Comparison of ENCODE assay signal across 9 mouse cellular contexts in the genomic region with DNA sequence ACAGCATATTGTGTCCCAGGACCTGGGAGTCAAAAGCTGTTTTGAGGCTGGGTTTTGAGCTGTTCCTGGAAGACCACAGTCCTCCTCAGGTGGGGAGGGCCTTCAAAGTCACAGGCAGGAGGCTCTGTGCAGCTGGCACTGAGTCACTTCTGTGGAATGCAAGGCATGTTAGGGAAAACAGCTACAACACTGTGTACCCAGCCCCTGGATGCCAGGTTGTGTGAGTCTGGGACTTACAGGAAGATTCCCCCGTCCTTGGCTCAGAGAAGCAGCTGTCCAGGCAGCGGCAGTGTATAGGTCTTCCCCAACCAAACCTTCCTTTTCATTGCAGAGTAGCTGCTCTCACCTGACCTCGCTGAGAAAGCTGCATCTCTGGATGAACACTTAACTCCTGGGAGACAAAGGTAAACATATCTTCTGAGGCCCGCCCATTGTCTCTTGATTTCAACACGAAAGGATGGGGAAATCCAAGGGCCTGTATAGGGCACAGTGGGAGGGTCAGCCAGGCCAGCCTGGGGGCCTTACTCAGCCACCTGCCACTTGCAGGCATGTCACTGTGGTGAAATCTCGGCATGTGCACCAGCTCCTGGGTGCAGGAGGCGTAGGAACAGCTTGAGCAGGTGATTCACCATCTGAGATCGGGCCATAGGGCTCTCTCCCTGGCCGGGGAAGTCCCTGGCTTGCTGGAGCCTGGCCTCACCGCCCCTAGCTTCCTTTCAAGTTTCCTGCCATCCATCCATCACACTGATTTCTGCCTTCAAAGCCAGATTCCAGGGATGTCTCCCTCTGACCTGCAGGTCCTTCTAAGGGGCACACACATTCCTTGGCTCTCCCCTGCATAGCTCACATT.
DNase-seq lines count a peak whose midpoint lies in the region; ATAC-seq and TF ChIP-seq lines count a peak whose summit lies in the region.
"Had no signal": no experiment of that assay in that cellular context is flagged by ENCODE, and none has a peak within 500 bp of the region (broad histone marks: within the 10 kb centered on the region; RNA-seq: fewer than 3 reads in every experiment).

No protein-coding gene starts in this region.

- in situ Hi-C loops in Patski (cut with MboI; ENCODE audit: low pct_unique_long_range_greater_than_20kb) = no loop called here

- POLR2A ChIA-PET in Patski (lab: Charles Lee) = interaction anchor here (0.8 to 4.0 kb wide), 7 partner anchors 8 to 62 kb away, joined by 3 to 21 read pairs (median 3); a partner anchor contains a TSS

- TF ChIP-seq CTCF in Patski (IDR thresholded peaks at IDR 0.05) = no peak
- TF ChIP-seq CTCF in layer of hippocampus, adult 2 months (conservative IDR thresholded peaks at IDR 0.05) = no peak

- peak overlapping the region; percentile 71 for H3K27ac ChIP-seq in heart, embryonic 10.5 days
- H3K27ac ChIP-seq in layer of hippocampus, adult 2 months = no peak overlapping the region

- CTCF ChIA-PET in Patski (lab: Charles Lee) = interaction anchor here (0.6 to 2.2 kb wide), 9 partner anchors 11 to 193 kb away, joined by 3 to 12 read pairs (median 3); no protein-coding TSS in a partner anchor

- peak; percentile 83 for ATAC-seq in Patski

- WGBS in heart, embryonic 10.5 days = 13% methylated on average over 10 of the region's 10 CpGs

- peak overlapping the region; percentile 29; the same call in 1 of the 2 replicates for H3K4me3 ChIP-seq in heart, embryonic 10.5 days
- H3K4me3 ChIP-seq in layer of hippocampus, adult 2 months = no peak overlapping the region
- H3K4me3 ChIP-seq: erythroblast, embryonic 14.5 days had no signal

- H3K36me3 ChIP-seq in heart, embryonic 10.5 days = no peaks in the 10 kb centered on the region

- no peaks in the 10 kb centered on the region for H3K9me3 ChIP-seq in heart, embryonic 10.5 days

- no peaks in the 10 kb centered on the region for H3K27me3 ChIP-seq in heart, embryonic 10.5 days (ENCODE audit: insufficient read depth, poor library complexity, severe bottlenecking)
- no peaks in the 10 kb centered on the region for H3K27me3 ChIP-seq in Patski

- H3K4me1 ChIP-seq in heart, embryonic 10.5 days = peaks cover 28% of the 10 kb centered on the region

- intact Hi-C loops in gastrocnemius, postnatal 14 days (cut with DNase I; ENCODE audit: low total_unique reads) = no loop called here

- DNase-seq in heart, embryonic 10.5 days (ENCODE audit: low spot score) = peak; percentile 78
- no peak for DNase-seq in heart, postnatal 4 days
- DNase-seq in Patski (ENCODE audit: low read depth, low spot score) = peak; percentile 67
- DNase-seq in induced T-regulatory cell, adult 2 months (ENCODE audit: low read depth) = peak; percentile 70
- DNase-seq in lung, postnatal 14 days = peak; percentile 32
- DNase-seq in spleen, adult 18-20 months = no peak
- no peak for DNase-seq in gastrocnemius, postnatal 14 days
- no peak for DNase-seq in layer of hippocampus, adult 2 months (ENCODE audit: low spot score in 2 of 2)

Comparison
In these comparisons a context has a peak if more than half of its experiments do, and no peak if none do; other contexts are left out.
1. DNase-seq: peak in heart, embryonic 10.5 days (single experiment), Patski (single experiment), induced T-regulatory cell, adult 2 months (single experiment) and lung, postnatal 14 days (single experiment); none in heart, postnatal 4 days (single experiment), spleen, adult 18-20 months (0 of 2), gastrocnemius, postnatal 14 days (single experiment) and layer of hippocampus, adult 2 months (0 of 2).